Mouse (Mus musculus) activated CD4-positive, CD25-positive, alpha-beta regulatory T cell, adult 4 months (primary cell): Measurements from ENCODE around the gene Rce1. TPM values are rescaled to one million over a fixed set of nuclear protein-coding genes. Genes with fewer than 3 reads are reported as not detected.

Experiments used
- polyA plus RNA-seq, 2 experiments: library from polyadenylated mRNA; unstranded; fragments of 100-300 nt; shearing (Covaris generic); gene quantifications; one replicate each; pipeline ENCODE4 v1.2.1; 2017

Gene Rce1
- polyA plus RNA-seq, 2 experiments from 2014 or later, result 38.4 to 47.2 TPM

Other genes starting within 250 kb of the Rce1 start
- gene Kdm2a, start 227.4 kb downstream of the Rce1 start, polyA plus RNA-seq, result 10 to 100 TPM; 54.9 to 68.6 TPM
- gene Rhod, start 186.2 kb downstream of the Rce1 start, polyA plus RNA-seq, result 1 to 10 TPM; 1.9 to 3.2 TPM
- under 1 TPM in 1 of 2 experiments, not detected in 1; 0.14 TPM for gene Syt12, start 148.2 kb downstream of the Rce1 start, polyA plus RNA-seq
- not detected for gene 2010003K11Rik, start 127.1 kb downstream of the Rce1 start, polyA plus RNA-seq
- 1 to 10 TPM; 1.0 to 1.5 TPM for gene Pcx, start 115.2 kb downstream of the Rce1 start, polyA plus RNA-seq
- gene Lrfn4, start 10.0 kb downstream of the Rce1 start, polyA plus RNA-seq, result under 1 TPM in 1 of 2 experiments, not detected in 1; 0.31 TPM
- gene Gm960, start 73.0 kb upstream of the Rce1 start, polyA plus RNA-seq, result not detected
- under 1 TPM; 0.11 to 0.17 TPM for gene Sptbn2, start 85.5 kb upstream of the Rce1 start, polyA plus RNA-seq
- 100 to 1,000 TPM in 1 of 2 experiments, 10 to 100 TPM in 1; 87.2 to 107 TPM for gene Rbm4b, start 130.9 kb upstream of the Rce1 start, polyA plus RNA-seq
- 10 to 100 TPM; 25.8 to 50.9 TPM for gene Rbm4, start 168.3 kb upstream of the Rce1 start, polyA plus RNA-seq
- 10 to 100 TPM; 36.1 to 36.5 TPM for gene Gm21992, start 186.0 kb upstream of the Rce1 start, polyA plus RNA-seq
- gene Rbm14, start 186.0 kb upstream of the Rce1 start, polyA plus RNA-seq, result 10 to 100 TPM; 18.3 to 54.9 TPM
- 100 to 1,000 TPM in 1 of 2 experiments, 10 to 100 TPM in 1; 94.7 to 162 TPM for gene Ccs, start 213.7 kb upstream of the Rce1 start, polyA plus RNA-seq
- not detected for gene Ccdc87, start 213.7 kb upstream of the Rce1 start, polyA plus RNA-seq
- gene Ctsf, start 229.5 kb upstream of the Rce1 start, polyA plus RNA-seq, result under 1 TPM; 0.66 to 0.67 TPM